Mouse (Mus musculus) embryonic fibroblast, embryonic 13.5 days (primary cell): ENCODE measurements around the gene Marf1.

ENCODE experiments used
- CTCF ChIP-seq: IDR thresholded peaks from 2 replicates; pipeline ENCODE4 v1.5.1; 2011; ENCODE audit warnings: mild to moderate bottlenecking, control low read depth, low read length, moderate library complexity, borderline replicate concordance; ENCODE audit not compliant: insufficient read depth
- POLR2A ChIP-seq: IDR thresholded peaks from 2 replicates; pipeline ENCODE4 v1.6.1; 2011; ENCODE audit warnings: low read depth, mild to moderate bottlenecking, control low read depth, low read length, moderate library complexity

GRCm38 (mm10) chr16:14109651-14110230 lies 53.4 kb downstream of the Marf1 start:
- TF ChIP-seq POLR2A (no peak), CTCF (no peak)
